Mouse (Mus musculus) G1E (cell line): ENCODE data around the gene Dnm2.

Source experiments
- CTCF ChIP-seq: IDR thresholded peaks from 2 replicates; pipeline ENCODE4 v1.5.1; 2012; ENCODE audit warnings: low read depth, low read length, inconsistent platforms, mixed read lengths
- POLR2AphosphoS5 ChIP-seq: IDR thresholded peaks from 2 replicates; pipeline ENCODE4 v1.6.1; 2012; ENCODE audit warnings: low read depth, low read length, inconsistent platforms; ENCODE audit not compliant: insufficient replicate concordance

DNA sequence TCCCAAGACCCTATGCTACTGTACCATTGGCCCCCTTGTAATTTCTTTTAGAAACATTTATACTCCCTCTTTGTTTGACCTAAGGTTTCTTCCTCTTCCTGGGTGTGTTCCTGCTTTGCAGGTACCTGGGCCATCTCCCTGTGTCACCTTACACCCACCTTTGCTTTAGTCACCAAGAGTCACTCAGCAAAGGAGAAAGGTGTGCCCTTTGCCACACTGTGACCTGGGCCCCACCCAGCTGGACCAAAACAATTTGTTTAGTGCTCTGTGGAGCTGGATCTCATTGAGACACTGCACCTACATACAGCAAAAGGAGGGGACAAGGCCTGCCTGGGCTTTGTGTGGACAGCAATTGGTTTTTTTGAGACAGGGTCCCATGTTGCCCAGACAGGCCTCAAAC, 15.7 kb downstream of the Dnm2 start:
- no peak for TF ChIP-seq POLR2AphosphoS5
- no peak for TF ChIP-seq CTCF
